Mouse (Mus musculus) layer of hippocampus, adult 2 months (tissue): ENCODE measurements around the gene Krtap15. TPM values are rescaled to one million over a fixed set of nuclear protein-coding genes. Genes with fewer than 3 reads are reported as not detected.

Source experiments
- DNase-seq, 2 experiments: peaks; one replicate each; pipeline ENCODE4 v3.0.0; 2022; ENCODE audit warnings: low spot score in 2 of 2
- H3K27ac ChIP-seq: fragments of 200-600 bp; 2 replicates; pipeline ENCODE4 v1.8.1; 2022
- H3K4me3 ChIP-seq: fragments of 200-600 bp; 2 replicates; pipeline ENCODE4 v1.8.1; 2022; ENCODE audit warnings: mild to moderate bottlenecking
- CTCF ChIP-seq: fragments of 200-600 bp; conservative IDR thresholded peaks from 2 replicates; pipeline ENCODE4 v1.8.1; 2022; ENCODE audit warnings: antibody characterized with exemption, mild to moderate bottlenecking, moderate library complexity
- long read RNA-seq, 2 experiments: library from polyadenylated mRNA; stranded (forward); transcript quantifications; one replicate each; pipeline ENCODE4 v2.0.0; 2021; ENCODE audit warnings: borderline mapping rate in 2 of 2
- total RNA-seq, 2 experiments: library from RNA; stranded (reverse); gene quantifications; 2 replicates each; pipeline ENCODE4 v1.2.3; 2021

Gene Krtap15
- total RNA-seq, result not detected
- long read RNA-seq, experiment 1, result 0 reads
- long read RNA-seq, experiment 2, result 0 reads

GRCm38 (mm10) chr16:88820066-88820465, at the start of gene Krtap15:
Gene Krtap15 (plus strand): TSS chr16:88820215.
- TF ChIP-seq CTCF, result no peak
- DNase-seq, result no peak
- H3K27ac ChIP-seq, result no peak within 1 kb of the TSS
- H3K4me3 ChIP-seq, result no peak within 1 kb of the TSS

GRCm38 (mm10) chr16:88774106-88774505, 45.9 kb upstream of the Krtap15 start, which contains the start of gene 2310057N15Rik:
Gene 2310057N15Rik (minus strand): TSS chr16:88774206.
- H3K4me3 ChIP-seq, result no peak within 1 kb of the TSS
- no peak for TF ChIP-seq CTCF
- DNase-seq, result no peak
- no peak within 1 kb of the TSS for H3K27ac ChIP-seq

GRCm38 (mm10) chr16:88777596-88777995, 42.4 kb upstream of the Krtap15 start, which contains the start of gene Gm5965:
Gene Gm5965 (plus strand): TSS chr16:88777896.
- Histone ChIP-seq H3K4me3 (no peak within 1 kb of the TSS), H3K27ac (no peak within 1 kb of the TSS)
- DNase-seq, result no peak
- no peak for TF ChIP-seq CTCF

- Histone ChIP-seq H3K4me3 (no peak overlapping the region), H3K27ac (no peak overlapping the region)
- TF ChIP-seq CTCF, result no peak
- DNase-seq, result no peak
Observed at GRCm38 (mm10) chr16:88786786-88787185, 33.2 kb upstream of the Krtap15 start.

GRCm38 (mm10) chr16:88811827-88812226, 8.2 kb upstream of the Krtap15 start, which contains the start of gene Gm20741:
Gene Gm20741 (minus strand): TSS chr16:88812220.
- no peak within 1 kb of the TSS for H3K27ac ChIP-seq
- no peak for TF ChIP-seq CTCF
- no peak for DNase-seq
- no peak within 1 kb of the TSS for H3K4me3 ChIP-seq

- DNase-seq, result peak; percentile 7 to 19
- Histone ChIP-seq H3K27ac (no peak overlapping the region), H3K4me3 (no peak overlapping the region)
- peak; percentile 79 for TF ChIP-seq CTCF
Observed at GRCm38 (mm10) chr16:88823736-88824135, 3.7 kb downstream of the Krtap15 start.

- TF ChIP-seq CTCF, result no peak
- no peak for DNase-seq
- Histone ChIP-seq H3K4me3 (no peak within 1 kb of the TSS), H3K27ac (no peak within 1 kb of the TSS)
Observed at GRCm38 (mm10) chr16:88826095-88826652, 6.2 kb downstream of the Krtap15 start, which contains the start of gene Krtap14. Gene Krtap14 (minus strand): TSS chr16:88826145.

- no peak overlapping the region for H3K4me3 ChIP-seq
- TF ChIP-seq CTCF, result no peak
- H3K27ac ChIP-seq, result no peak overlapping the region
- DNase-seq, result no peak
Observed at GRCm38 (mm10) chr16:88826978-88827377, 7.0 kb downstream of the Krtap15 start.

GRCm38 (mm10) chr16:88847363-88847762, 27.3 kb downstream of the Krtap15 start:
- TF ChIP-seq CTCF, result no peak
- no peak overlapping the region for H3K4me3 ChIP-seq
- H3K27ac ChIP-seq, result no peak overlapping the region
- DNase-seq, result no peak

- no peak for TF ChIP-seq CTCF
- no peak overlapping the region for H3K4me3 ChIP-seq
- H3K27ac ChIP-seq, result no peak overlapping the region
- no peak for DNase-seq
Observed at GRCm38 (mm10) chr16:88848558-88848957, 28.5 kb downstream of the Krtap15 start.

- DNase-seq, result peak in 1 of 2 experiments; percentile 10
- Histone ChIP-seq H3K27ac (no peak overlapping the region), H3K4me3 (no peak overlapping the region)
- peak; percentile 80 for TF ChIP-seq CTCF
Observed at GRCm38 (mm10) chr16:88851450-88851849, 31.4 kb downstream of the Krtap15 start.

- no peak for TF ChIP-seq CTCF
- no peak for DNase-seq
- Histone ChIP-seq H3K4me3 (no peak overlapping the region), H3K27ac (no peak overlapping the region)
Observed at GRCm38 (mm10) chr16:88864887-88865407, 44.9 kb downstream of the Krtap15 start.

GRCm38 (mm10) chr16:88869311-88869710, 49.3 kb downstream of the Krtap15 start, which contains the start of gene Krtap19-1:
Gene Krtap19-1 (minus strand): TSS chr16:88869411.
- H3K4me3 ChIP-seq, result no peak within 1 kb of the TSS
- DNase-seq, result no peak
- no peak for TF ChIP-seq CTCF
- H3K27ac ChIP-seq, result no peak within 1 kb of the TSS

- H3K4me3 ChIP-seq, result no peak within 1 kb of the TSS
- no peak within 1 kb of the TSS for H3K27ac ChIP-seq
- no peak for TF ChIP-seq CTCF
- no peak for DNase-seq
Observed at GRCm38 (mm10) chr16:88874169-88874568, 54.2 kb downstream of the Krtap15 start, which contains the start of gene Krtap19-2. Gene Krtap19-2 (minus strand): TSS chr16:88874269.
